Mouse (Mus musculus) fat pad, adult 2 months (tissue): Measurements from ENCODE around the gene Crabp2.

Experiments used
- DNase-seq: peaks from one replicate; pipeline ENCODE4 v3.0.0-alpha.2; 2011; ENCODE audit warnings: low read depth, low spot score; ENCODE audit errors: extremely low read depth

The Crabp2 gene

DNA sequence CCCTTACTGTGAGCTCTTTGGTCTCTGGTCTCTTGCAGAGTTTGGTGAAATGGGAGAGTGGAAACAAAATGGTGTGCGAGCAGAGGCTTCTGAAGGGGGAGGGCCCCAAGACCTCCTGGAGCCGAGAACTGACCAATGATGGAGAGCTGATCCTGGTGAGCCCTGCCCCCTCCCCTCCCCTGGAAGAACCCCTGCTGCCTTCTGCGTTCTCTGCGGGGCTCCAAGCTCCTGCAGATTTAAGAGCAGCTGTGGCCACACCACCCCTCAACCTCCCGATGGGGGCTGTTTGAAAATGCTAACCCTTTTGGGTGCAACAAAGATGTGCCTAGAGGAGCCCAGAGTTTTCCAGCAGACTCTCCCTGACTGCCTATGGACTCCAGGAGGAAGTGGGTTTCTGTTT lies 4.0 kb downstream of the Crabp2 start:
- DNase-seq, result no peak

DNA sequence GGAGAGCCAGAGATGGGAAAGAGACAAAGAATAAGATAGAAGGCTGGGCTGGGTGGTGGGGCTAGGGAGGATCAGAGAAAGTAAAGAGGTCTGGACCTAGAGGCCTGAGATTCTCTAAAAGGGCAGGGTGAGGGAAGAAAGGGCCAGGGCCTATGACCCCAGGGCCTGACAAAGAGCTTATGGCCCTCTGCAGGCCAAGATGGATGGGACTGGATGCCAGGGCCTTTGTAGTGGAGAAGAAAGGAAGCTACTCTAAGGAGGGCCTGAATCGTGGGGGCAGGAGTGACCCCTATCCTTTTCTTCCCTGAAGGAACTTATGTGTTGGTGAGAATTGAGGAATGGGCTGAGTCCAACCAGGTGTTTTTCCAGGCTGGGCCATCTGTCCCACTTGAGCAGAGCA lies 9.6 kb downstream of the Crabp2 start:
- DNase-seq, result no peak

DNA sequence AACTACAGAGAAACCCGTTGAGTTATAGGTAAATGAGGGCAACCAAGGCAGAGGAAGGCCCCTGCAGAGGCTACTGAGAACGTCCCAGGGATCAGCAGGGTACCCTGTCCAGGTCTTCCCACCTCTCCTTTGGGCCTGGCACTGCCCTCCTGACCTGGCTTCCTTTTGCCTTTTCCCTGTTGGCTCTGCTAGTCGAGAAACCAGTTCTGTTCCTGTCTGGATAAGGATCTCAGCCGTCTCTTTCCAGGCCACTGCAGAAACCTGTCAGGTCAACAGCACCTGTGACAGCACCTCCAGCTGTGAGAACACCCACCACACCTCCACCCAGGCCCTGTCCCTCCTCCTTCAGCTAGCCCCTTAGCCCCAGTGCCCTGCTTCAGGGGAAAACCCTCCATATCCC lies 10.0 kb downstream of the Crabp2 start:
- no peak for DNase-seq

DNA sequence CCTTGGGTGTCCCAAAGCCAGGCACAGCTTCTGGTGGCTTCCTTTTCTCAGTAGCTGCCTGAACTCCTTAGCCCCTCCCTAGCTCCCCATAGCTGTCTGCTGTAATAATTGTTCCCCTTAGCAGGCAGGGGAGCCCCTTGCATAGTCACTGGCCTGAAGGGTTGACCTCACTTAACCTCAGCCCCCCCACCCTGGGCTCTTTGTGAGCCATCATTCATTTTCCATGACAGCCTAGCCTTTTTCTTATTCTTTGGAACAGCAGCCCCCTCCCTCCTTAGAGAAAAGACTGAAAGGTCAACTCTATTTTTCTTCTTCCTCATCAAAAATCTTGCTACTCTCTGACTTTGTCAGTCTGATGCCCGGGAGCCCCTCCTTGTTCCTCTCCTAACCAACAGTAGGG lies 10.5 kb downstream of the Crabp2 start:
- DNase-seq, result no peak

DNA sequence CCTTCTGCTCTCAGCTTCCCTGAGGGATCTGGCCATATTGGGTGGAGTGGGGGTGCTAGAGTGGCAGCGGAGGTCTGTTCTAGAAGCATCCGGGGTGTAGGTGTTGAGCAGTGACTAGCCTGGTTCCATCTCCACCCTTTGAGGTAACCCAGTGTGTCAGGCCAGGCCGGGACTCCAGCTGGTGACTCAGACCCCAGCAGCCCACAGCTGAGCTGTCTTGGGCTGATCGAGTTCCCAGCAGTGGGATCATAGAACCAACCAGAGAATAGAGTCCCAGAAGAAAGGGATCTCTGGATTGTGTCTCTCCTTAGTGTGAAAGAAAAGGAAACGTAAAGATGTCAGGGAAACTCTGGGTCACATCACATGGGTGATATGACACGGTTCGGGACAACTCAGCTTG lies 10.9 kb downstream of the Crabp2 start:
- DNase-seq, result no peak

DNA sequence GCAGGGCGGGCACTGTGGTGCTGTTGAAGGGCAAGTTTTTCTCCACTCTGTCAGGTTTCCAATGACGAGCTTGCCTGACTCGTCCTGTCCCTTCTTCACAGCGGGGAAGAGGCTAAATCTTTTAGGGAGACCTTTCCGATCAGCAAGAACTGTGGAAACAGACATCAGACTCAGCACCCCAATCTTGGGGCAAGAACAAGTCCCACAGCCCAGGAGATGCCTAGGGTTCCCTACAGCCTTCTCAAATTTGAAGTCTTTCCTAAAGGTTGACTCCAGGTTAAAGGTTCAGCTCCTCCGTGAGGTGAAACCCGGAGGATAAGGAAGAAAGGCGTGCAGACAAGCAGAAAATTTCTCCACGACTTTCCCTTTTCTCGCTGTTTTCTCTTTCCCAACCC lies 11.7 kb downstream of the Crabp2 start:
- no peak for DNase-seq

DNA sequence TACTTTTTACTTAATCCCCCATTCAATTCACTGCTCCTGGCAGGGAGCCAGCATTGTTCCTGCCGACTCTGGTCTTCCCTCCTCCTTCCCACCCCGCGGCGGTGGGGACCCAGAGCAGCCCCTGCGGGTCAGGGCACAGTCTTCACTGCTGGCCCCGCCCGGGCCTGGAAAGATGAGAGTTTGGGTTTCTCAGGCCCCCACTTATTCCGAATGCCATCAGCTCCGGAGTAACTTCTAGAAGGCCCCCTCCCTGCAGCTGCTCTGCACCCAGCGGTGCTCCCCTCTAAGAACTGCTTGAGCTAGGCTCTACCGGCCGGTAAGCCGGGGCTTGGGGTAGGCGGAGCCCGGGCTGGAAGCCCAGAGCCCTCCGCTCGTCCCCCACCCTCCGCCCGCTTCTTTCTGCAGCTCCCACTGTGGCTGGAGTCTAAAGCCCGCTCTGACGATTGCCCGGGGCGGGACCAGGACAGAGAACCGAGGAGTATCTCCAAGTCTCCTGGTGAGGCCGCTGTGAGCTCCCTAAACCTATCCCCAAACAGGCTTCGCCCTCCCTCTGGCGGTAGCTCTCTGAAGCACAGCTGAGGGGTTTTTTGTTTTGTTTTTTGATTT lies 12.2 kb downstream of the Crabp2 start:
- DNase-seq, result no peak

DNA sequence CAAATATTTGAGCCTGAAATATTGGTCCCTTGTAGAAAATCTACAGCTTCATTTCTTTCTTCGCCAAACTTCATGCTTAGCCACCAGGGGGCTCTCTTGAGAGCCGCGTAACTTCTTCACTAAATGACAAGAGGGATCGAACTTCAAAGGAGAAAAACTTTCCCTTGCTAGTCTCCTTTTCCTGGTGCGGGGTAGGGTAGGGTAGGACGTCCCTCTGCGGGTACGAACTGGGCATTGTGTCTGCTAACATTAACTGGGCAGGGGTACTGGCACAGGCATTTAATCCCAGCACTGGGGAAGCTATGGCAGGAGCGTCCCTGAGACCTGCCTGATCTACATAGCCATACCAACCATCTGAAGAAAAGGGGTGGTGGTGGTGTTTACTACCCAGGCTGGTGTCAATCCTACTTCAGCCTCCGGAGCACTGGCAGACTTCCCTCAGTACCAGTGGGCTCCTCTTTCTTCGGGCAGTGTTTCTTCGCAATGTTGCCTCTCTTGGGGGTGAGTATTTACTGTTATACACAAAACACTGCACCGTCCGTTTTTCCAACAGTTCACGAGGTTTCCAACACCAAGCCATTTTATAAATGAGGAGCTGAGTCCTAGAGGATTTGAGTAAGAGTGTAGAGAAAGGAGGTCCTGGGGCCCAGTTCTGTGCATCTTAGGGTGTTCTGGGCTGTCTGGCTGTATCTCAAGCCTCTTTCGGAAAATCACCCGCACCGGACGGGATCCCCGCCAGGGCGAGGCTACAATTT lies 21.9 kb downstream of the Crabp2 start:
- no peak for DNase-seq

DNA sequence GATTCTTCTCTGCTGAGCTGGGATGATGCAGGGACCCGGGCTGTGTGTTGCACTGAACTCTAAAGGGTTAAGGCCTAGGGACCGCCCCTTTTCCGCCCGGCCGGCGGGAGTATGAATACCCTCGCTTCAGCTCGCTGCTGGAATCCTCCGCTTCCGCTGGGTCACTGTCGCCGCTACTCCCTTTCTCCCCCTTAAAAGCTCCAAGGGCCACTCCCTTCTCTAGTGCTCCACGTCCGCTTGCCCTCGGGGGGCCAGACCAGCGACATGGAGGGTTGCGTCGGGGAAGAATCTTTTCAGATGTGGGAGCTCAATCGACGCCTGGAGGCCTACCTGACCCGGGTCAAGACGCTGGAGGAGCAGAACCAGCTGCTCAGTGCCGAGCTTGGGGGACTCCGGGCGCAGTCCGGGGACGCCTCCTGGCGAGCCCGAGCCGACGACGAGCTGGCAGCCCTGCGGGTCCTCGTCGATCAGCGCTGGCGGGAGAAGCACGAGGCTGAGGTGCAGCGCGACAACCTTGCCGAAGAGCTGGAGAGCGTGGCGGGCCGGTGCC lies 22.5 kb downstream of the Crabp2 start, which contains the start of gene Nes:
Gene Nes, plus strand, starts transcription at position 140 of the 550 bp plus-strand sequence.
- no peak for DNase-seq

DNA sequence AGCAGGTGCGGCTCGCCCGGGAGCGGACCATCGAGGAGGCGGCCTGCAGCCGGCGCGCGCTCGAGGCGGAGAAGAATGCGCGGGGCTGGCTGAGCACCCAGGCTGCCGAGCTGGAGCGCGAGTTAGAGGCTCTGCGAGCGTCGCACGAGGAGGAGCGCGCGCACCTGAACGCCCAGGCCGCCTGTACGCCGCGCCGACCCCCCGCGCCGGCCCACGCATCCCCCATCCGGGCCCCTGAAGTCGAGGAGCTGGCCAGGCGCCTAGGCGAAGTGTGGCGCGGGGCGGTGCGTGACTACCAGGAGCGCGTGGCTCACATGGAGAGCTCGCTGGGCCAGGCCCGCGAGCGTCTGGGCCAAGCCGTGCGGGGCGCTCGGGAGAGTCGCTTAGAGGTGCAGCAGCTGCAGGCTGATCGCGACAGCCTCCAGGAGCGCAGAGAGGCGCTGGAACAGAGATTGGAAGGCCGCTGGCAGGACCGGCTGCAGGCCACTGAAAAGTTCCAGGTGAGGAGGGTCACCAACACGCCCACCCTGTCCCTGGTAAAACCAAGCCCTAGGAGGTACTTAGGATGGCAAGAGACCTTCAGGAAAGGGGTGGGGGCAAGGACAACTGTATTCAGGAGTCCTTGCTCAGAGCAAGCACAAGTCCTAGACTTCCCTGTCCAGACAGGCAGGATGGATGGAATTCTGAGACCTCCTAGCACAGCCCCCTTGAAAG lies 23.2 kb downstream of the Crabp2 start:
- DNase-seq, result no peak

DNA sequence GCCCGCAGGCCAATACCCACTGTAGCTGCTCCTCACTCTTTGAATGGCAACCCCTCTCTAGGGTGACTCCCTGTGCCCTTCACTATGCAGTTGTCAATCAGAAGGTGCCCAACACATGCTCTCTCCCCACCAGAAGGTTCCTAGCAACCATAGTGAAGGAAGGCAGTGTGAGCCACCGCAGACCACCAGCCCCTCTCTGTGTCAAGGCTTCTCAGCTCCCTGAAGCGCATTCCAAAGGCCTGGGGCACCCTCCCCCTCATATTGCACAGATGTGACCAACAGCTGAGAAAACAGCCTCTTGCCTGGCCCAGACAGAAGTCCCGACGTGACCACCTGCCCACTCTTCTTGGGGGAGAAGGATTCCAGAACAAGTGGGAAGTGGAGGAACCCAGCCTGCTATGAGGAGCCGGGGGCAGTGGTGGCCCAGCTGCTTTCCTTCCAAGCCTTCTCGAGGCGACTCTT lies 23.8 kb downstream of the Crabp2 start:
- no peak for DNase-seq

DNA sequence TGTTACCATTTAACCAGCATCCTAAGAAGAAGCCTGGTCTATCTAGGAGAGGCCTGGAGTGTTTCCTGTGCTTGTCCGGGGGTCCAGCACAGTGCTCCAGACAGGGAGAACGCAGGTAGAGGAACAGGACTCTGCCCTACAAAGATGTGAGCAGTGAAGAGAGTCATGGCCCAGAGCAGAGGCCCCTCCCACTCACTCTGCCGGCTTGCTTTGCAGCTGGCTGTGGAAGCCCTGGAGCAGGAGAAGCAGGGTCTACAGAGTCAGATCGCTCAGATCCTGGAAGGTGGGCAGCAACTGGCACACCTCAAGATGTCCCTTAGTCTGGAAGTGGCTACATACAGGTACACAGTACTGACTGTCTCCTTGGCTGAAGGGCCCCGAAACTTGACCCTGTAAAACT lies 24.3 kb downstream of the Crabp2 start:
- no peak for DNase-seq

DNA sequence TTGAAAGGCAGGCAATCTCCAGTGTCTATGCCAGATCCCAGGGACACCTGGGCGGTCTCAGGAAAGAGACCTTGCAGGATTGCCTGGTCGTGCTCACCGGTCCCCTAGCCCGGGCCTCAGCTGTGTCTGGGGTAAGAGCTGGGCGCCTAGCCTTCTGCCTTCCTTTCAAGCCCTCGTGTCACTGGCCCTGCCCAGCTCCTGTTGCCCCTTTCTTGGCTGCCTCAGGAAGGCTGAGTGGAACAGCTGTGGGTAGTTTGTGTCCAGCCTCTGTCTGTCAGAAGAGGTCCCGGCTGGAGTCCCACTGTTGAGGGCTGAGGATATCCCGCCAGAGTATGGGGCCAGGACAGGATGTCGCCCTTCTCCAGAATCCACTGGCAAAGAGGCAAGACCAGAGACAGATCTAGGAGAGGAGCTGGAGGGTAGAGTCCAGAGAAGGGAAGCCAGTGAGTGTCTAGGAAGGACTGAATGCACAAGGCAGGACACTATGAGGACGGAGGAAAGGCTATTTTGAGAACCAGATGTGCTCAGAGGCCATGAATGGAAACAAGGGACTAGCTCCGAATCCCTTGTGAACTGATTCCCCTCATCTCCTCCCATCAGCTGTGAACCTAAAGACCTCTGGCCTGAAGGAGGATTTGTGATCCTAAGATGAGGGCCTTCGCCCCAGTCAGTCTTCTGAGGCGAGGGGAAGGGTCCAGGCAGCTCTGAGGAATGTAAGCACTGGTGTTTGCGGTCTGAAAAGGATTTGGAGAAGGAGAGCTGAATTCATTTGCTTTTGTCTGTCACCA lies 25.3 kb downstream of the Crabp2 start:
- DNase-seq, result no peak

DNA sequence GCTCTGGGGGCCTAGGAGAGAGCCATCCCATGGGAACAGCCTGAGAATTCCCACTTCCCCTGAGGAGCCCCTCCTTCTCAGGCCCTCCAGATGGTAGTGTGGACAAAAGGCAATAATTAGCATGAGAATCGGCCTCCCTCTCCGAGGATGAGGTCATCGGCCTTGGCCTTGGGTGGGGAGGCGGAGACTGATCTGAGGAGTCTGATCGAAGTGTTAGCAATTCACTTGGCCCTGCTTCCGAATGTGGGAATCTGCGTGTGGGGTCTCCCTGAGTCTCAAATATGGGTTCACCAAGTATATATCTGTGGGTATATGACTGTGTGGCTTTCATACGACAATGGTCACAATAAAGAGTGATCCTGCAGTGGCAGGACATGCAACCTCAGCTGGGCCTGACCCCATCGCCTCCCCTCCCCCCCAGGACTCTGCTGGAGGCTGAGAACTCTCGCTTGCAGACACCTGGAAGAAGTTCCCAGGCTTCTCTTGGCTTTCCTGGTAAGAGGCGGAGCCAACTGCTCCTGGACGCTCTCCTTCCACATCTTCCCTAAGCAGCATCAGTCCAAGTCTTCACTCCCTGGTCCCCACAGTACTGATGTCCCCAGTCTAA lies 26.0 kb downstream of the Crabp2 start:
- no peak for DNase-seq

DNA sequence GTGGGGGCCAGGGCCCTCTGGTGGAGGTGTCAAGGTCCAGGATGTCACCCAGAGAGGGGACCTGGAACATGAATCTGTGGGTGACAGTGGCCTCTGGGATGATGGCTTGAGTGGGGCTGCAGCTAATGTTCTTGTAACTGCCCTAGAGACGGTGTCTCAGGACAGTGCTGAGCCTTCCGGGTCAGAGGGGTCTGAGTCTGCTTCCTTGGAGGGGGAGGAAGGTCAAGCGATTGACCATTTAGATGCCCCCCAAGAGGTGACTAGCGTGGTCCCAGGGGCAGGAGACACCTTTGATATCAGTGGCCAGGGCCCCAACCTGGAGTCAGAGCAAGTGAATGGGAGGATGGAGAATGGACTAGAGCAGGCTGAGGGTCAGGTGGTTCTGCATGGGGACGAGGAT lies 31.0 kb downstream of the Crabp2 start:
- DNase-seq, result no peak

DNA sequence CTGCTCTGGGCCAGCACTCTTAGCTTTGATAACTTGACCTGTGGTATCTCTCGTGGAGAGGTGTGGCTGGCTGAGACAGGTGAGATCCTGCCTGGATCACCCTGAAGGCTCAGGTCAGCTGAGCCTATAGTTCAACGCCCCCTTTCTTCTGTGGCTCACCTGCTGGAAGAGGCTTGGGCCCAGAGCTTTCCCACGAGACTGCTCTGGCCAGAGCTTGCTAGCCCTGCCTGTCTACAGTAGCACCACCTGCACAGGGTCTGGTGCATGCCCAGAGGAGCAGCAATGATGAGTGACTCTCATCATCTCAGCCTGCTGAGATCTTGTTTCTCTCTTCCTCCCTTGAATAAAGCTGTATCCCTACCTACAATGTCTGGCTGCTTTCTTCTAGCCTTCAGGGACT lies 31.6 kb downstream of the Crabp2 start:
- DNase-seq, result no peak

DNA sequence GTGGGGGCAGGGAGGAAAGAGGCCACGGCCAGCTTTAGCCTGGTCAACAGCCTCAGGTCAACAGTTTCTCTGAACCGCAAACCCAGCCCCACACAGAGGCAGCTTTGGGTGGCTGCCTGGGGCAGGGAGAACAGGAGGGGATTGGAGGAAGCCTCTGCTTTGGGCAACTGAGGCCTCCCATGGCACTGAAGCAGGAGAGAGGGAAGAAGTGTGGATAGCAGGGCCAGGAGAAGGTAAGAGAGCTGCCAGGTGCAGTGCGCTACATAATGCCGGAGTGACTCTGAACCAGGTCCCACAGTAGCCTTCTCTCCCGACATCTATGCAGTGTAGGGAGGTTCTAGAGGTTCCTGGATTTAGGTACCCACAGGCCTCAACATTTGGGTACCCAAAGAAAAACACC lies 32.3 kb downstream of the Crabp2 start:
- DNase-seq, result no peak

DNA sequence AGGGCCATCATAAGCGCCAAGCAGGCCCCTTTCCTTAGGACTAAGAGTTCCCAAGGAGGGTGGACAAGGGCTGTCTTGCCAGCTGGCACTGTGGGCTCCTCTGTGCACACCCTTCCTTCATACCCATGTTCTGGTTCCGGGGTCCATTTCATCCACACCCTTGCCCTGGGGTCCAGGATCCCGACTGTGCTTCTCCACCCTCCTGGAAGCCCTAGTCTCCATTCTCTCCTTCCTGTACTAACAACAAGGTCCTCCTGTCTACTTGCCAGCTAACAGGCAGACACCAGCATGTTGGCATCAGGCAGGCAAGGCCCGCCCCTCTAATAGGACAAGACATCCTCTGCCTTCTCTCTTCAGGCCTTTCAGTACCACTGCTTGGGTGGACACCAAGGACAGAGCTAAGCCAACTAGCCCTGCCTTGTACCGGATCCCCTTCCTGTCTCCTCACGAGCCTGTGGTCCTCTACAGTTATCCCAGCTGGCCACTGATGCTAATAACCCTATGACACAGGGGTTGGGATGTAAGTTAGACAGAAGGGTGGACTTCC lies 32.8 kb downstream of the Crabp2 start:
- DNase-seq, result no peak

DNA sequence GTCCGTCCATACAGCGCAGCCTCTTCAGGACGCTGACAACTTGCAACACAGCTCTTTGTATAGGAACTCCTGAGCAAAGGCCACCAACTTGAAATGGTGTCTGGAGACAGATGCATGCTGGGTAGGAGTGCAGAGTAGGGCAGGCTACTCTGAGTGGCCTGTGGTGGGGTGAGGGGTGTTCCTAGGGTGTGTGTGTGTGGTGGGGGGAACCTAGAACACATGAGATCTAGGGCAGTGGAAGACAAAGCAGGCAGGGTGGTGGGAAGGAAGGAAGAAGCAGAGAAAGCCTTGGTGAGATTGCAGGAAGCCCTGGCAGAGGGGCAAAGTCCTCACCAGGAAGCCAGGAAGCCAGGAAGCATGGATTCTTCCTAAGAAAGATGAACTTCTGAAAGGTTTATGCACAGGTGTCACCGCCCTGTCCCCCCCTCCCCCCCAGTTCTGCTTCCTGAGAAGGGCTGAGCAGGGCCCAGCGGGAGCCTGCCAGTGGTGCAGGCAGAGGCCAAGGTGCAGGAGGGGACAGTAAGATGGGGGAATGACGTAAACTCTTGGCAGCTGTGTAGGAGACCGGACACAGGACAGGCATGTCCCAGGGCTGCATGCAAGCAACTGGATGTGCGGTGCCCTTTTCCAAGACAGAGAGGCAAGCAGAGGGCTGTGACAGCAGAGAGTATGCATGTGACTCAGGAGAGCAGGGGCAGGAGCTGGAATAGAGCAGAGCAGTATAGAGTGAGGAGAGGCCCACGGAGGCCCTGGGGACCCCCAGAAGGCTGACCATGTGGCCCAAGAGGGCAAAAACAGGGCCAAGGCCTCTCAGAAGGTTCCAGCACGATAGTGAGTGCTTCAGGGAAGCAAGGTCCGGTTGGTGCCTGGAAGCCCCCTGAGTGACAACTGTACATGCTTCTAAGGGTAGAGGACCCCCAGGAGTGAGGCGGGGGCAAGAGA lies 33.7 kb downstream of the Crabp2 start:
- DNase-seq, result no peak
